Mouse (Mus musculus) bone marrow, adult 2 months (tissue): ENCODE data around the gene Gnptg.

Experiments
- CTCF ChIP-seq: fragments of 200-500 bp; IDR thresholded peaks from 2 replicates; pipeline ENCODE4 v1.5.1; 2011; ENCODE audit warnings: low read length, control low read depth; ENCODE audit not compliant: control insufficient read depth, insufficient read depth
- POLR2A ChIP-seq: fragments of 200-500 bp; IDR thresholded peaks from 2 replicates; pipeline ENCODE4 v1.6.1; 2011; ENCODE audit warnings: low read depth, mild to moderate bottlenecking, control low read depth, low read length, borderline replicate concordance; ENCODE audit not compliant: control insufficient read depth

DNA sequence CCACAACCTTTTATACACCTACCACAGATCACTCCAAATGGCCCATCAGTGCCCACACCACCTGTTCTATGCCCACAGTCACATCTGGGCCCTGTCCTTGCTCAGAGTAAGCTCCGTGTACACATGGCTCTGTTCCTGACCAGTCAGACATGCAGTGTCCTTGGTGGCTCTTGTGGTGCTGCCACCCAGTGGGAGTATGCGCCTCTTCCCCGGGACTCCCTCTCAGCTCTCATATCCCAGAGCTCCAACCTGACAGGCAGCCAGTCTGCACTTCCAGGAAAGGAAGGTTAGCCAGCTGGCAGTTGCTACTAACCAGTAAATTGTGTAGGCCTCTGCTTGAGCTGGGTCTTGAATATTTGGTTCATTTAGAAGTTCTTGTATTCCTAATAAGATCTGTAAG is 24.5 kb upstream of the Gnptg start:
- TF ChIP-seq CTCF = no peak; the same call in 1 of the 2 replicates
- no peak for TF ChIP-seq POLR2A
